Mouse (Mus musculus): ENCODE measurements around the gene Rps15. TPM values are rescaled to one million over a fixed set of nuclear protein-coding genes. Genes with fewer than 3 reads are reported as not detected.

Gene Rps15
- polyA plus RNA-seq, 1 experiment from 2014 or later: 723 TPM

- no peaks in the 10 kb centered on the region for H3K9me3 ChIP-seq (ENCODE audit: control insufficient read depth, low read length)
- peak overlapping the region; percentile 3 to 27; a peak in 3 of 4 replicates for H3K4me3 ChIP-seq (ENCODE audit: control insufficient read depth in 1 of 2, insufficient read depth in 1 of 2, low read depth in 1 of 2, low read length in 2 of 2)
- H3K36me3 ChIP-seq (ENCODE audit: control insufficient read depth, insufficient read depth, low read length): no peaks in the 10 kb centered on the region
- WGBS: 4% methylated on average over 26 of the region's 26 CpGs
- no peak for ATAC-seq (ENCODE audit: insufficient number of reproducible peaks, insufficient read depth, low FRiP score, low read depth)
- peaks cover 70% of the 10 kb centered on the region for H3K27me3 ChIP-seq (ENCODE audit: control insufficient read depth, insufficient read depth, low read length)
- H3K27ac ChIP-seq (replicated peaks in 1 of 2; ENCODE audit: control insufficient read depth in 1 of 2, insufficient read depth in 1 of 2, low read depth in 2 of 2, low read length in 2 of 2): no peak overlapping the region
- peak overlapping the region; percentile 59 for H3K4me2 ChIP-seq (ENCODE audit: low read length)
- peaks cover 7 to 36% of the 10 kb centered on the region in 2 experiments; a peak in 3 of 4 replicates for H3K4me1 ChIP-seq (ENCODE audit: control insufficient read depth in 2 of 2, insufficient read depth in 2 of 2, low read length in 2 of 2)
- 0 out of 2 replicates have a peak overlapping the region, but pooled peaks have one; percentile 8 for H3K9ac ChIP-seq (ENCODE audit: low read length)
Observed at GRCm38 (mm10) chr10:80342305-80342748, 50.1 kb downstream of the Rps15 start.

GRCm38 (mm10) chr10:80342749-80343424 is 50.6 kb downstream of the Rps15 start:
- ATAC-seq (ENCODE audit: insufficient number of reproducible peaks, insufficient read depth, low FRiP score, low read depth): peak; percentile 58
- Histone ChIP-seq H3K27ac (replicated peaks in 1 of 2; ENCODE audit: control insufficient read depth in 1 of 2, insufficient read depth in 1 of 2, low read depth in 2 of 2, low read length in 2 of 2) (no peak overlapping the region), H3K9ac (ENCODE audit: low read length) (0 out of 2 replicates have a peak overlapping the region, but pooled peaks have one; percentile 8), H3K4me1 (ENCODE audit: control insufficient read depth in 2 of 2, insufficient read depth in 2 of 2, low read length in 2 of 2) (peaks cover 12 to 41% of the 10 kb centered on the region in 2 experiments; a peak in 3 of 4 replicates), H3K36me3 (ENCODE audit: control insufficient read depth, insufficient read depth, low read length) (no peaks in the 10 kb centered on the region), H3K27me3 (ENCODE audit: control insufficient read depth, insufficient read depth, low read length) (peaks cover 74% of the 10 kb centered on the region), H3K4me3 (ENCODE audit: control insufficient read depth in 1 of 2, insufficient read depth in 1 of 2, low read depth in 1 of 2, low read length in 2 of 2) (peak overlapping the region; percentile 10 to 27; a peak in 3 of 4 replicates), H3K9me3 (ENCODE audit: control insufficient read depth, low read length) (no peaks in the 10 kb centered on the region), H3K4me2 (ENCODE audit: low read length) (peak overlapping the region; percentile 59)
- WGBS: 1% methylated on average over 33 of the region's 33 CpGs

GRCm38 (mm10) chr10:80343425-80343895 is 51.2 kb downstream of the Rps15 start:
- Histone ChIP-seq H3K4me1 (ENCODE audit: control insufficient read depth in 2 of 2, insufficient read depth in 2 of 2, low read length in 2 of 2) (peaks cover 13 to 47% of the 10 kb centered on the region in 2 experiments; a peak in 3 of 4 replicates), H3K27ac (replicated peaks in 1 of 2; ENCODE audit: control insufficient read depth in 1 of 2, insufficient read depth in 1 of 2, low read depth in 2 of 2, low read length in 2 of 2) (no peak overlapping the region), H3K9ac (ENCODE audit: low read length) (peak overlapping the region; percentile 27; the same call in 1 of the 2 replicates), H3K9me3 (ENCODE audit: control insufficient read depth, low read length) (no peaks in the 10 kb centered on the region), H3K4me2 (ENCODE audit: low read length) (peak overlapping the region; percentile 59), H3K4me3 (ENCODE audit: control insufficient read depth in 1 of 2, insufficient read depth in 1 of 2, low read depth in 1 of 2, low read length in 2 of 2) (peak overlapping the region in 1 of 2 experiments; percentile 27; a peak in 2 of 4 replicates), H3K27me3 (ENCODE audit: control insufficient read depth, insufficient read depth, low read length) (peaks cover 79% of the 10 kb centered on the region), H3K36me3 (ENCODE audit: control insufficient read depth, insufficient read depth, low read length) (no peaks in the 10 kb centered on the region)
- 37% methylated on average over 13 of the region's 13 CpGs for WGBS
- ATAC-seq (ENCODE audit: insufficient number of reproducible peaks, insufficient read depth, low FRiP score, low read depth): no peak; the same call in 1 of the 2 replicates

Small RNAs within 50 kb of the gene (microRNA-seq; reads per million reads assigned to microRNA genes)
- gene Mir6911: 1.7 reads per million

Other genes starting within 250 kb of the Rps15 start
- gene Gpx4, start 245.3 kb upstream of the Rps15 start, polyA plus RNA-seq (2014; fragmentation: Nextera tagmentation; extraction: Ambion mirVana): 715 and 757 TPM in 2 replicates
- 9.5 and 9.6 TPM in 2 replicates for gene Sbno2, start 186.9 kb upstream of the Rps15 start, polyA plus RNA-seq (2014; fragmentation: Nextera tagmentation; extraction: Ambion mirVana)
- gene Stk11, start 176.7 kb upstream of the Rps15 start, polyA plus RNA-seq (2014; fragmentation: Nextera tagmentation; extraction: Ambion mirVana): 14.6 and 17.7 TPM in 2 replicates
- 988 and 1,015 TPM in 2 replicates for gene Atp5d, start 153.8 kb upstream of the Rps15 start, polyA plus RNA-seq (2014; fragmentation: Nextera tagmentation; extraction: Ambion mirVana)
- gene Cbarp, start 151.6 kb upstream of the Rps15 start, polyA plus RNA-seq (2014; fragmentation: Nextera tagmentation; extraction: Ambion mirVana): 1.6 and 2.6 TPM in 2 replicates
- 21.2 and 25.8 TPM in 2 replicates for gene Midn, start 144.2 kb upstream of the Rps15 start, polyA plus RNA-seq (2014; fragmentation: Nextera tagmentation; extraction: Ambion mirVana)
- 79.4 and 80.7 TPM in 2 replicates for gene Cirbp, start 126.5 kb upstream of the Rps15 start, polyA plus RNA-seq (2014; fragmentation: Nextera tagmentation; extraction: Ambion mirVana)
- gene 1600002K03Rik, start 119.5 kb upstream of the Rps15 start, polyA plus RNA-seq (2014; fragmentation: Nextera tagmentation; extraction: Ambion mirVana): 7.7 and 11.1 TPM in 2 replicates
- 8.4 and 10.1 TPM in 2 replicates for gene Efna2, start 113.0 kb upstream of the Rps15 start, polyA plus RNA-seq (2014; fragmentation: Nextera tagmentation; extraction: Ambion mirVana)
- 28.5 and 29.3 TPM in 2 replicates for gene Mum1, start 66.0 kb upstream of the Rps15 start, polyA plus RNA-seq (2014; fragmentation: Nextera tagmentation; extraction: Ambion mirVana)
- gene Ndufs7, start 43.3 kb upstream of the Rps15 start, polyA plus RNA-seq (2014; fragmentation: Nextera tagmentation; extraction: Ambion mirVana): 721 and 734 TPM in 2 replicates
- gene Gamt, start 31.4 kb upstream of the Rps15 start, polyA plus RNA-seq (2014; fragmentation: Nextera tagmentation; extraction: Ambion mirVana): 60.3 and 61.5 TPM in 2 replicates
- 25.0 and 27.5 TPM in 2 replicates for gene Dazap1, start 31.0 kb upstream of the Rps15 start, polyA plus RNA-seq (2014; fragmentation: Nextera tagmentation; extraction: Ambion mirVana)
- gene Apc2, start 3.5 kb downstream of the Rps15 start, polyA plus RNA-seq (2014; fragmentation: Nextera tagmentation; extraction: Ambion mirVana): 0.78 and 1.4 TPM in 2 replicates
- gene 2310011J03Rik, start 28.1 kb downstream of the Rps15 start, polyA plus RNA-seq (2014; fragmentation: Nextera tagmentation; extraction: Ambion mirVana): 28.9 and 30.8 TPM in 2 replicates
- gene Pcsk4, start 37.0 kb downstream of the Rps15 start, polyA plus RNA-seq (2014; fragmentation: Nextera tagmentation; extraction: Ambion mirVana): 1.4 TPM in 2 replicates
- gene Reep6, start 37.5 kb downstream of the Rps15 start, polyA plus RNA-seq (2014; fragmentation: Nextera tagmentation; extraction: Ambion mirVana): 1.4 and 1.6 TPM in 2 replicates
- gene Adamtsl5, start 56.0 kb downstream of the Rps15 start, polyA plus RNA-seq (2014; fragmentation: Nextera tagmentation; extraction: Ambion mirVana): 6.8 and 7.8 TPM in 2 replicates
- gene Plk5, start 64.0 kb downstream of the Rps15 start, polyA plus RNA-seq (2014; fragmentation: Nextera tagmentation; extraction: Ambion mirVana): not detected in 2 replicates
- 3.9 and 6.3 TPM in 2 replicates for gene Mex3d, start 95.2 kb downstream of the Rps15 start, polyA plus RNA-seq (2014; fragmentation: Nextera tagmentation; extraction: Ambion mirVana)
- gene Mbd3, start 107.1 kb downstream of the Rps15 start, polyA plus RNA-seq (2014; fragmentation: Nextera tagmentation; extraction: Ambion mirVana): 116 and 125 TPM in 2 replicates
- gene Uqcr11, start 114.4 kb downstream of the Rps15 start, polyA plus RNA-seq (2014; fragmentation: Nextera tagmentation; extraction: Ambion mirVana): 2,007 and 2,169 TPM in 2 replicates
- gene Tcf3, start 141.2 kb downstream of the Rps15 start, polyA plus RNA-seq (2014; fragmentation: Nextera tagmentation; extraction: Ambion mirVana): 48.6 and 54.0 TPM in 2 replicates
- gene Onecut3, start 202.4 kb downstream of the Rps15 start, polyA plus RNA-seq (2014; fragmentation: Nextera tagmentation; extraction: Ambion mirVana): not detected in 2 replicates
- gene Atp8b3, start 246.7 kb downstream of the Rps15 start, polyA plus RNA-seq (2014; fragmentation: Nextera tagmentation; extraction: Ambion mirVana): 0.08 and 0.09 TPM in 2 replicates

All from heart, embryonic 14.5 days (tissue).